Mouse (Mus musculus): ENCODE measurements around the gene Nr1h3.

Gene Nr1h3

DNA sequence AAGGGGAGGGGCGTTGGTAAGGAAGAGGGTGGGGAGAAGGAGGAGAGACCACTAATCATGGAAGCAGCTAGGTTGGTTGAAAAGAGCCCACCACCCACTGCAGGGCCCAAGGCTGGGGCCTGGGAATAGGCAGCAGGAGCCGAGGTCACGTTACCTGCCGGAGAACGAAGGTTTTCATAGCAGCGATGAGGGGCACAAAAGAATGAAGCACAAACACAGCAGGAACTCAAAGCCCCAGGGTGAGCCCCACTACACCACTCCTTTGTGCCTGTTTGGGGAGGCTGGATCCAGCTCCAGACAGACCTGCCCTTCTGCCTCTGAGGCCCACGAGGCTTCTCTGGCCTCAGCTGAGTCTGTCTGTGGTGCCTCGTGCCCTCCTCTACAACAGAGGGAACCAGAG is 62.9 kb downstream of the Nr1h3 start:
- no peak for DNase-seq (ENCODE audit: low spot score in 2 of 2)

DNA sequence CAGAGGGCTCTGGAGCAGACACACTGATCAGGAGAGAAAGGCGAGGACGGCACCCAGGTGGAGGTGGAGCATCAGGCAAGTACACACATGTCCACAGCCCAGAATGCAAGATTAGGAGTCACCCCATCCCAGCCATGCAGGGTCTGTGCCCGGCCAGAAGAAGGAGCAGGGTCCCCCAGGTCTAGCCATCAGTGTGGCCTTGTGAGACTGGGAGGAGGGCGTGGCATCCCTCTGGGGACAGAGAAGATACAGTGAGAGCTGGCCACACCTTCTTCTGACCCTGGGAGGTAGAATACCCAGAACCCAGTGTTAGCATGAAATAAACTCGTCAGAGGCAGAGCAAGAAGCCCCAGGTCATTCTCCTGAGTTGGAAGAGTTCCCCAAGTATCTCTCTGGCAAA is 63.3 kb downstream of the Nr1h3 start:
- no peak for DNase-seq (ENCODE audit: low spot score in 2 of 2)

GRCm38 (mm10) chr2:91137481-91137880 is 65.2 kb downstream of the Nr1h3 start:
- no peak for DNase-seq (ENCODE audit: low spot score in 2 of 2)

- no peak for DNase-seq (ENCODE audit: low spot score in 2 of 2)
These were observed 65.9 kb downstream of the Nr1h3 start for GRCm38 (mm10) chr2:91136513-91137412.
